Mouse (Mus musculus): ENCODE measurements around the gene Padi1. TPM values are rescaled to one million over a fixed set of nuclear protein-coding genes. Genes with fewer than 3 reads are reported as not detected.
A peak's percentile ranks its signal among the peaks of the same experiment; 100 is the strongest.

Gene Padi1
- polyA plus RNA-seq, 1 experiment from 2014 or later, result 0.08 TPM

DNA sequence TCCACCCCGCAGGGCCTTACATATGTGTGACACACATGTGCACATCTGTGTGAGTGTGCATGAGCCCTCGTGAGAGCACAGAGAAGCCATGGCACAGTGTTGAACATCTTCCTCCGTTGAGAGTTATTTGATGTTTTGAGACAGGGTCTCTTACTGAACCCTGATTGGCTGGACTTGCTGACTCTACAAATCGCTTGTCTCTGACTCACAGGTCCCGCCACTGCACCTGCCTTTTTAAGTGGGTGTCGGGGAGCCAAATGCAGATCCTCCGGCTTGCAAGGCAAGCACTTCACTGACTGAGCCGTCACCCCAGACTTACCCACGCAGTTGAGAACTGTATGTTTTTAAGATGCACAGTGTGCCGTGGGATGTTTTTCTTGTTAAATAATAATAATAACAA, 69.7 kb downstream of the Padi1 start:
- no peak overlapping the region for H3K9ac ChIP-seq (replicated peaks)
- no peaks in the 10 kb centered on the region for H3K4me1 ChIP-seq
- no peak overlapping the region for H3K4me3 ChIP-seq (replicated peaks)
- H3K9me3 ChIP-seq (replicated peaks), result no peaks in the 10 kb centered on the region
- no peaks in the 10 kb centered on the region for H3K27me3 ChIP-seq (replicated peaks)
- WGBS, result 86% methylated on average over 10 of the region's 10 CpGs
- ATAC-seq (ENCODE audit: low FRiP score), result no peak
- H3K36me3 ChIP-seq, result no peaks in the 10 kb centered on the region
- no peak overlapping the region for H3K4me2 ChIP-seq
- no peak overlapping the region for H3K27ac ChIP-seq (replicated peaks)

DNA sequence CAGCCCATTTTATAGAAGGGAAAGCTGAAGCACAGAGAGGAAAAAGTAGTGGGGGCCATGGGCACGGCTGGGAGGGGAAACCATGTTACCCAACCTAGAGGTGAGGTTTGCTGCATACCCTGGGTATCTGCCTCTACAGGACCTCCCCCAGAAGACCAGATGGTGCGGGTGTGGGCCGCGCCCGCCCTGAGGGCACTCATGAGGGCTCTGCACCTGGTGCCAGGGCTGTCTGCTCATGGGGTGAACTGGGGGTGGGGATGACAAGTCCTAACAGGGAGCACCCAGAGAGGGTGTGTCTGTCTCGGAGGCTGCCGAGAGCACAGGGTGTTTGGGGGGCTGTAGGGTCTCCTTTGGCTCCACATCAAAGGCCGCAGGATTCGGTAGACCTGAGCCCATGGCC, 70.7 kb downstream of the Padi1 start:
- Histone ChIP-seq H3K4me2 (no peak overlapping the region), H3K36me3 (no peaks in the 10 kb centered on the region), H3K27ac (replicated peaks) (no peak overlapping the region), H3K4me1 (0 out of 2 replicates have a peak, but pooled peaks cover 2% of the 10 kb centered on the region), H3K9me3 (replicated peaks) (no peaks in the 10 kb centered on the region), H3K4me3 (replicated peaks) (no peak overlapping the region), H3K27me3 (replicated peaks) (no peaks in the 10 kb centered on the region), H3K9ac (replicated peaks) (no peak overlapping the region)
- WGBS, result 71% methylated on average over 9 of the region's 9 CpGs
- ATAC-seq (ENCODE audit: low FRiP score), result no peak

DNA sequence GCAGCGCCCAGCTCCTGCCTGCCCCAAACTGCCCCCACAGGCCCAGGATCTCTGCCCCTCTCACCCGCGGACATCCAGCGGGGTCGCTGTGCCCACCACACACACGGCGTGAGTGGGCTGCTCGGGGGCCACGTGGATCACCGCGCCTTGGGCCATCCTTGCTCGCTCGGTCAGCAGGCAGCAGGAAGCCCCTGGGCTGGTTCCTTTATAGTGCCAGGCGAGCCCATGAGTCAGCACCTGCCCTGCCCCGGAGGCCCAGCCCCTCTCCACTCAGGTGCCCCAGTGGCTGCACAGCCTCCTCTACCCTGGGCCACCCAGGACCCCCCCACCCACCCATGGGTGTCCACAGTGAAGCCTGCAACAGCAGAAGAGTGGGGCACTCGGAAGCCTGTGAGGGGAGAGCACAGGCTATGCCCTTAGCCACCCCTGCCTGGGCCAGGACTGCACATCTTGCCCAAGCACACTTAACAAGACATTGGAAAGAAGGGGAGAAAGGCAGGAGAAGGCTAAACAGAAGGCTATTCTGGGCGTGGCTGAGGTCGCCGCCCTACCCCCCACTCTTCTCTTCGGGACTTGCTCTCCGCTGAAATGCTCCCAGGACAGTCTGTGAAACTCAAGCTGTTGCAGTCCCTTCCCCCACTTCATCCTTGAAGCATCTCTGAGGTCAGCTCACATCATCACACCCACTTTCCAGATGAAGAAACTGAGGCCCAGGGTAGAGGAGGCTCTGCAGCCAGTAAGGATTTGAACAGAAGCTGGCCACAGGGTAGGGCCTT, 71.4 kb downstream of the Padi1 start, which contains the start of gene Padi4:
TSS of gene Padi4 (minus strand) at position 212 of the 776 bp plus-strand sequence.
- Histone ChIP-seq H3K9ac (replicated peaks) (no peak within 1 kb of the TSS), H3K4me1 (0 out of 2 replicates have a peak, but pooled peaks cover 2% of the 10 kb centered on the region), H3K4me2 (no peak within 1 kb of the TSS), H3K4me3 (replicated peaks) (no peak within 1 kb of the TSS), H3K27ac (replicated peaks) (no peak within 1 kb of the TSS), H3K27me3 (replicated peaks) (no peaks in the 10 kb centered on the region), H3K9me3 (replicated peaks) (no peaks in the 10 kb centered on the region), H3K36me3 (no peaks in the 10 kb centered on the region)
- 84% methylated on average over 21 of the region's 21 CpGs for WGBS
- no peak for ATAC-seq (ENCODE audit: low FRiP score)

DNA sequence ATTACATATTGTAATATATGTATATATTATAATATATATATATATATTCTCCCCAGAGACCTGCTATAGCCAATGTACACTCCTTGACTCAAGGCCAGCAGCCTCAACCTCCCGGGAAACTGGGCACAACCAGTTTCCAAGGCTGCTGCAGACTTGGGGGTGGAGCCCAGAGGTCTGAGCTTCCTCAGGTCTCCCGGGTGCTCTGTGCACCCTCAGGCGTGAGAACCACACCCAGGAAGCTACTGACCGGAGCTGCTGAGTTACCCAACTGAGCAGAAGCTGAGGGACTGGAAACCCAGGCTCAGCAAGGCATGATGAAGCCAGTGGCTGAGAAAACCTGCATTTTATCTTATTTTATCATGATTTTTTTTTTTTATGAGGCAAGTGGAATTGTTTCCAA, 74.5 kb downstream of the Padi1 start:
- H3K27me3 ChIP-seq (replicated peaks), result no peaks in the 10 kb centered on the region
- no peaks in the 10 kb centered on the region for H3K9me3 ChIP-seq (replicated peaks)
- no peak overlapping the region for H3K27ac ChIP-seq (replicated peaks)
- no peaks in the 10 kb centered on the region for H3K36me3 ChIP-seq
- no peak for ATAC-seq (ENCODE audit: low FRiP score)
- H3K4me1 ChIP-seq, result 0 out of 2 replicates have a peak, but pooled peaks cover 2% of the 10 kb centered on the region
- WGBS, result 46% methylated on average over 4 of the region's 4 CpGs
- no peak overlapping the region for H3K4me2 ChIP-seq
- H3K9ac ChIP-seq (replicated peaks), result no peak overlapping the region
- H3K4me3 ChIP-seq (replicated peaks), result no peak overlapping the region

DNA sequence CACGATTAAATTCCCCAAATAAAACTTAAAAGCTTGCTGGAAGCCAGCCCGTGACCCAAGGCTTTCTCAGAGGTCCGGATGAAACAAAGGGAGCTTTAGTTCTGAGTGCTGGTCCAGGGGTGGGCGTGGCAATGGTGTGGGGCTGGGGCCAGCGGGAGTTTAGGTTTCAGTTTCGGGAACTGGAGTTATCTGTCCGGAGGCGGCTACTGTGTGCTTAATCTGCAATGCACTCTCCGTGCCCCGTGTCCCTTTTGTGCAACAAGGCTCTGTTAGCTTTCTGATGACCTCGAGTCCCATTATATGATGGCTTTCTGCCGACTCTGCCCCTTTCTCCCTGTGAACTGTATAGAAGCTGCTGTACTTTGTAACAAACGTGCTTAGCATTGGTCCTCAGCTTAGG, 75.1 kb downstream of the Padi1 start:
- 9% methylated on average over 13 of the region's 13 CpGs for WGBS
- H3K4me2 ChIP-seq, result peak overlapping the region; percentile 39
- H3K4me1 ChIP-seq, result 0 out of 2 replicates have a peak, but pooled peaks cover 2% of the 10 kb centered on the region
- H3K27ac ChIP-seq (replicated peaks), result no peak overlapping the region
- H3K36me3 ChIP-seq, result no peaks in the 10 kb centered on the region
- 0 out of 2 replicates have a peak overlapping the region, but pooled peaks have one; percentile 3 for H3K4me3 ChIP-seq (replicated peaks)
- no peaks in the 10 kb centered on the region for H3K27me3 ChIP-seq (replicated peaks)
- no peak for ATAC-seq (ENCODE audit: low FRiP score)
- no peaks in the 10 kb centered on the region for H3K9me3 ChIP-seq (replicated peaks)
- no peak overlapping the region for H3K9ac ChIP-seq (replicated peaks)

DNA sequence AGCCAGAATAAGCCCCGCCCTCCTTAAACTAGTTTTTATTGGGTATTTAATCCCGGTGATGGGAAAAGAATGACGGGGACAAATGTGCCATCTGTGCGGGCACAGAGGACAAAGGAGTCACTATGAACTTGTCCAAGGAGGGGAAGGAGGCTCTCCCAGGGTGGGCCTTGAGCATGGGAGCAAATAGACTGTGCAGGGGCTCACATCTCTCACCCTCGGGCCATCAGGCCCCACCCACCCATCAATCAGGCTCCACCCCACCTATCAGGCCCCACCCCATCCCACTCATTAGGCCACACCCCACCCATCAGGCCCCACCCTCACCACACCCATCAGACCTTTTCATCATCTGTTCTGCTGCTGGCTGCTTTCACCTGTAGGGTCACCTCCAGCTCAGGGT, 76.6 kb downstream of the Padi1 start:
- no peaks in the 10 kb centered on the region for H3K9me3 ChIP-seq (replicated peaks)

DNA sequence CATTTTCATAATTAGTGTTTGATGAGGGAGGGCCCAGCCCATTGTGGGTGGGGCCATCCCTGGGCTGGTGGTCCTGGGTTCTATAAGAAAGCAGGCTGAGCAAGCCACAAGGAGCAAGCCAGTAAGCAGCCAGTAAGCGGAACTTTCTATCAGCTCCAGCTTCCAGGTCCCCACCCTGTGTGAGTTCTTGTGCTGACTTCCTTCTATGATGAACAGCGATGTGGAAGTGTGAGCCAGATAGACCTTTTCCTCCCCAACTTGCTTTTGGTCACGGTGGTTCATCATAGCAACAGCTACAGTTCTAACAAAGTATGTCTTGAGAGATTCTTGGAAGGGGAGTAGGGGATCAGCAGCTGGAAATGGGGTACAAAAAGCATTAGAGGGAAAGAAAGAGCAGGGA, 79.6 kb downstream of the Padi1 start:
- Histone ChIP-seq H3K36me3 (no peaks in the 10 kb centered on the region), H3K9ac (replicated peaks) (no peak overlapping the region), H3K9me3 (replicated peaks) (no peaks in the 10 kb centered on the region), H3K4me3 (replicated peaks) (no peak overlapping the region), H3K4me1 (0 out of 2 replicates have a peak, but pooled peaks cover 2% of the 10 kb centered on the region), H3K27ac (replicated peaks) (no peak overlapping the region), H3K27me3 (replicated peaks) (no peaks in the 10 kb centered on the region), H3K4me2 (no peak overlapping the region)
- 88% methylated on average over 3 of the region's 3 CpGs for WGBS
- no peak for ATAC-seq (ENCODE audit: low FRiP score)

More for the DNA sequence above, 76.6 kb downstream of the Padi1 start:
- Histone ChIP-seq H3K27ac (replicated peaks) (no peak overlapping the region), H3K9ac (replicated peaks) (no peak overlapping the region), H3K36me3 (no peaks in the 10 kb centered on the region), H3K4me2 (no peak overlapping the region), H3K4me3 (replicated peaks) (no peak overlapping the region), H3K4me1 (0 out of 2 replicates have a peak, but pooled peaks cover 2% of the 10 kb centered on the region), H3K27me3 (replicated peaks) (no peaks in the 10 kb centered on the region)
- no peak for ATAC-seq (ENCODE audit: low FRiP score)
- 67% methylated on average over 5 of the region's 5 CpGs for WGBS

DNA sequence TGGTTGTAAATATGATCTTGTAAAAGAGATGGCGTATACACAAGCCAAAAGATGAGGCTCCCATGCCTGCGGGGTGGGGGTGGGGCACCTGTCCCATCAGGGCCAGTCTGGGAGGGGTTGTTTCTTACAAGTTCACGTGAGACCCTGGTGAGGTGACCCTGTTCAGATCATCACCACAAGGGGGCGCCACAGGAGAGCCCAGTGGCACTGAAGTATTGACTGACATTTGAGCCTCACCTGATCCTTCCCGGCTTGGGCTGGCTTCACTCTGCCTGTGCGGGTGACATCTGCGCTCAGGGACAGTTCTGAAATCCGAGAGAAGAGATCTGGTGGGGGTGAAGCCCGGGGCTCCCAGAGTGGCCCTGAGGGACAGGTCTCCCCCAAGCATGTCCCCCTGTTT, 82.4 kb downstream of the Padi1 start:
- 18% methylated on average over 9 of the region's 9 CpGs for WGBS
- no peak overlapping the region for H3K4me2 ChIP-seq
- no peak overlapping the region for H3K27ac ChIP-seq (replicated peaks)
- no peaks in the 10 kb centered on the region for H3K36me3 ChIP-seq
- ATAC-seq (ENCODE audit: low FRiP score), result no peak
- no peak overlapping the region for H3K4me3 ChIP-seq (replicated peaks)
- H3K9me3 ChIP-seq (replicated peaks), result no peaks in the 10 kb centered on the region
- H3K4me1 ChIP-seq, result peaks cover under 1% of the 10 kb centered on the region; the same call in 1 of the 2 replicates
- no peaks in the 10 kb centered on the region for H3K27me3 ChIP-seq (replicated peaks)
- no peak overlapping the region for H3K9ac ChIP-seq (replicated peaks)

Other genes starting within 250 kb of the Padi1 start
- gene Arhgef10l, start 179.8 kb downstream of the Padi1 start, polyA plus RNA-seq (2015; fragmentation: Nextera tagmentation; extraction: Ambion mirVana), result 23.6 and 26.4 TPM in 2 replicates
- 16.7 and 16.8 TPM in 2 replicates for gene Rcc2, start 145.2 kb downstream of the Padi1 start, polyA plus RNA-seq (2015; fragmentation: Nextera tagmentation; extraction: Ambion mirVana)
- gene Padi6, start 103.1 kb downstream of the Padi1 start, polyA plus RNA-seq (2015; fragmentation: Nextera tagmentation; extraction: Ambion mirVana), result 0.65 TPM in 1 of 2 replicates, not detected in the other
- 0.20 and 1.6 TPM in 2 replicates for gene Padi4, start 71.5 kb downstream of the Padi1 start, polyA plus RNA-seq (2015; fragmentation: Nextera tagmentation; extraction: Ambion mirVana)
- 0.22 TPM in 1 of 2 replicates, not detected in the other for gene Padi3, start 35.1 kb downstream of the Padi1 start, polyA plus RNA-seq (2015; fragmentation: Nextera tagmentation; extraction: Ambion mirVana)
- 1.0 and 2.9 TPM in 2 replicates for gene Padi2, start 60.6 kb upstream of the Padi1 start, polyA plus RNA-seq (2015; fragmentation: Nextera tagmentation; extraction: Ambion mirVana)
- 492 and 530 TPM in 2 replicates for gene Sdhb, start 115.4 kb upstream of the Padi1 start, polyA plus RNA-seq (2015; fragmentation: Nextera tagmentation; extraction: Ambion mirVana)
- 162 and 188 TPM in 2 replicates for gene Atp13a2, start 141.1 kb upstream of the Padi1 start, polyA plus RNA-seq (2015; fragmentation: Nextera tagmentation; extraction: Ambion mirVana)
- gene Mfap2, start 164.6 kb upstream of the Padi1 start, polyA plus RNA-seq (2015; fragmentation: Nextera tagmentation; extraction: Ambion mirVana), result 210 and 222 TPM in 2 replicates
- gene Crocc, start 214.8 kb upstream of the Padi1 start, polyA plus RNA-seq (2015; fragmentation: Nextera tagmentation; extraction: Ambion mirVana), result 4.5 and 4.9 TPM in 2 replicates
- gene Necap2, start 232.6 kb upstream of the Padi1 start, polyA plus RNA-seq (2015; fragmentation: Nextera tagmentation; extraction: Ambion mirVana), result 56.8 and 59.8 TPM in 2 replicates
- 0.51 and 0.55 TPM in 2 replicates for gene Spata21, start 242.6 kb upstream of the Padi1 start, polyA plus RNA-seq (2015; fragmentation: Nextera tagmentation; extraction: Ambion mirVana)

Measured in neural tube, embryonic 15.5 days (tissue).